Mouse (Mus musculus) granulocyte monocyte progenitor cell, adult 5-6 weeks (primary cell): ENCODE results near the gene Slc25a10. TPM values are rescaled to one million over a fixed set of nuclear protein-coding genes. Genes with fewer than 3 reads are reported as not detected.
"Not testable (repeated sequence)": the region's sequence is repeated elsewhere in the genome, so short reads cannot be mapped to it uniquely, and the experiment has no call there.

ENCODE experiments used
- ATAC-seq: replicated peaks from 2 replicates; pipeline ENCODE4 v1.8.0; 2016; ENCODE audit warnings: mild to moderate bottlenecking, moderate TSS enrichment, inconsistent platforms; ENCODE audit not compliant: poor library complexity, severe bottlenecking
- total RNA-seq, 2 experiments: library from RNA; stranded (forward) in 1 of 2; stranded (reverse) in 1 of 2; fragments of 200-712, 200-1000 nt in 1 of 2; fragments of >200 nt in 1 of 2; fragmentation: Nextera tagmentation in 1 of 2; gene quantifications; 2 replicates each; pipeline ENCODE4 v1.2.3; 2014 to 2017

Gene Slc25a10
- total RNA-seq, 2 experiments from 2014 or later = 20.5 to 21.3 TPM

- ATAC-seq = no peak
Measured at GRCm38 (mm10) chr11:120508290-120508870, 16.7 kb downstream of the Slc25a10 start.

- no peak for ATAC-seq
Measured at GRCm38 (mm10) chr11:120509940-120510339, 18.3 kb downstream of the Slc25a10 start.

- ATAC-seq = peak; percentile 70
Measured at GRCm38 (mm10) chr11:120510375-120511030, 18.9 kb downstream of the Slc25a10 start.

- no peak for ATAC-seq
Measured at GRCm38 (mm10) chr11:120512790-120513453, 21.3 kb downstream of the Slc25a10 start.

- ATAC-seq = not testable (repeated sequence)
Measured at GRCm38 (mm10) chr11:120514262-120514661, 22.6 kb downstream of the Slc25a10 start.

- peak; percentile 60 for ATAC-seq
Measured at GRCm38 (mm10) chr11:120515611-120516010, 24.0 kb downstream of the Slc25a10 start.

GRCm38 (mm10) chr11:120517147-120517546, 25.5 kb downstream of the Slc25a10 start:
- ATAC-seq = no peak

GRCm38 (mm10) chr11:120518027-120518426, 26.4 kb downstream of the Slc25a10 start:
- ATAC-seq = peak; percentile 82

- ATAC-seq = no peak
Measured at GRCm38 (mm10) chr11:120518558-120518957, 26.9 kb downstream of the Slc25a10 start.

GRCm38 (mm10) chr11:120519738-120520137, 28.1 kb downstream of the Slc25a10 start:
- ATAC-seq = peak; percentile 80

- no peak for ATAC-seq
Measured at GRCm38 (mm10) chr11:120520498-120520897, 28.9 kb downstream of the Slc25a10 start.

- no peak for ATAC-seq
Measured at GRCm38 (mm10) chr11:120520967-120521540, 29.4 kb downstream of the Slc25a10 start.

- ATAC-seq = no peak
Measured at GRCm38 (mm10) chr11:120522581-120522980, 30.9 kb downstream of the Slc25a10 start.

GRCm38 (mm10) chr11:120525959-120526358, 34.3 kb downstream of the Slc25a10 start:
- ATAC-seq = peak; percentile 91

- no peak for ATAC-seq
Measured at GRCm38 (mm10) chr11:120527690-120528354, 36.2 kb downstream of the Slc25a10 start.

GRCm38 (mm10) chr11:120528903-120529302, 37.3 kb downstream of the Slc25a10 start:
- no peak for ATAC-seq

GRCm38 (mm10) chr11:120530085-120530964, 38.7 kb downstream of the Slc25a10 start, which contains the start of gene Gcgr:
Gene Gcgr (plus strand): TSS chr11:120530699.
- ATAC-seq = peak; percentile 20

- ATAC-seq = no peak
Measured at GRCm38 (mm10) chr11:120531646-120532045, 40.0 kb downstream of the Slc25a10 start.

GRCm38 (mm10) chr11:120534093-120534492, 42.5 kb downstream of the Slc25a10 start:
- no peak for ATAC-seq

GRCm38 (mm10) chr11:120535145-120535544, 43.5 kb downstream of the Slc25a10 start:
- no peak for ATAC-seq
